Mouse (Mus musculus) retina, postnatal 7 days (tissue): Measurements from ENCODE around the gene D2hgdh.
"Not testable (repeated sequence)": the region's sequence is repeated elsewhere in the genome, so short reads cannot be mapped to it uniquely, and the experiment has no call there.

Source experiments
- DNase-seq: peaks from one replicate; pipeline ENCODE4 v3.0.0-alpha.2; 2012; ENCODE audit warnings: low read depth, low spot score

D2hgdh gene

GRCm38 (mm10) chr1:93826540-93826835 is 1.8 kb downstream of the D2hgdh start:
- no peak for DNase-seq

GRCm38 (mm10) chr1:93832754-93833360 is 8.1 kb downstream of the D2hgdh start:
- DNase-seq: not testable (repeated sequence)

GRCm38 (mm10) chr1:93834671-93835150 is 10.0 kb downstream of the D2hgdh start:
- no peak for DNase-seq

GRCm38 (mm10) chr1:93835211-93835610 is 10.5 kb downstream of the D2hgdh start:
- DNase-seq: no peak

GRCm38 (mm10) chr1:93835876-93836531 is 11.3 kb downstream of the D2hgdh start:
- no peak for DNase-seq

DNA sequence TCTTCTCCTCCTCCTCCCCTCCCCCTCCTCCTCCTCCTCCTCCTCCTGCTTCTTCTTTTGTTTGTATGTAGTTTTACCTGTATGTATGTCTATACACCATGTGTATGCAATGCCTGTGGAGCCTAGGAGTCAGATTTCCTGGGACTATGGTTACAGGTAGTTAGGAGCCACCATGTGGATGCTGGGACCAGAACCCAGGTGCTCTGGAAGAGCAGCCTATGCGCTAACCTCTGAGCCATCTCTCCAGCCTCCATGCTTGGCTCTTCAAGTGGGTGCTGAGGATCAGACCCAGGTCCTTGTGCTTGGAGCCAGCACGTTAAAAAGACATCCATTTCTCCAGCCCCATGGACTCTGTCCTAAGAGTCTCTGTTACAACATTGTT is 11.8 kb downstream of the D2hgdh start:
- no peak for DNase-seq

DNA sequence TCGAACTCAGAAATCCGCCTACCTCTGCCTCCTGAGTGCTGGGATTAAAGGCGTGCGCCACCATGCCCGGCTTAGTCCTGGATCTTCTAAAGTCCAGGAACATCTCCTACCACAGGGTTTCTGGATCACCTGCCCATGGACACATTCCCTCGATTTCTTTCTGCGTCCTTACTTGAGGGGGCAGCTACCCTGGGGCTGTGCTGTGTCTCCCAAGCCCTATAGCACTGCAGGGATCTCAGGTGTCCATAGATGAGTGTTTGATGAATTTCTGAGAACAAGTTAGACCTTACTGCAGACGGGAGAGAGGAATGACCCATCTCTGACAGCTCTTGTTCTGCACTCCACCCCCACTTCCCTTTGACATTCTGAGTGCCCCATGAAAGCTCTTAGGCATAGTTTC is 12.6 kb downstream of the D2hgdh start:
- no peak for DNase-seq

GRCm38 (mm10) chr1:93838569-93838968 is 13.9 kb downstream of the D2hgdh start:
- not testable (repeated sequence) for DNase-seq

DNA sequence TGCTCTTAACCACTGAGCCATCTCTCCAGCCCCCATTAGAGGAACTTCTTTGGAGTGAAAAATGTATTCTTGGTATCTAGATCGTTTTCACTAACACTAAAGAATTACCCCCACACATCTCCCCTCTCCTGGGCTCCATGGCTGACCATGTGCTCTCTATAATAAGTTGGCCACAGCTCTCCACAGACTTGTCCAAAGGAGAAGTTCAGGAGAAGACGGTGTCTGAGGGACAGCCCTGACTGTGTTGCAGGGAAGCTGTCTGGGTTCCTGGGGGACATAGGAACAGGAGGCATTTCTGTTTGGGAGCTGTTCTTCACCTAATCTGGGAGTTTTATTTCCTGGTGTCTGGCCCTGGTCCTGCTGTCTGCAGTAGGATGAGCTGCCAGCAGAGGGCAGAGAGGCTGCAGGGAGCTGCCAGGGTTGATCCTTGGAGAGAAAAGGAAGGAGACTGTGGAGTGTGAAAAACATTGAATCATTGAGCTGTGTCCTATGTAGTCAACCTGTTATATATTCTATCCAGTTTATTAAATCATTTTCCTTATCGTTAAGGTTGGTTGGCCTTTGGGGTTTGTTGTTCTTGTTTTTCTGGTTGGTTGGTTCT is 21.2 kb downstream of the D2hgdh start:
- not testable (repeated sequence) for DNase-seq

DNA sequence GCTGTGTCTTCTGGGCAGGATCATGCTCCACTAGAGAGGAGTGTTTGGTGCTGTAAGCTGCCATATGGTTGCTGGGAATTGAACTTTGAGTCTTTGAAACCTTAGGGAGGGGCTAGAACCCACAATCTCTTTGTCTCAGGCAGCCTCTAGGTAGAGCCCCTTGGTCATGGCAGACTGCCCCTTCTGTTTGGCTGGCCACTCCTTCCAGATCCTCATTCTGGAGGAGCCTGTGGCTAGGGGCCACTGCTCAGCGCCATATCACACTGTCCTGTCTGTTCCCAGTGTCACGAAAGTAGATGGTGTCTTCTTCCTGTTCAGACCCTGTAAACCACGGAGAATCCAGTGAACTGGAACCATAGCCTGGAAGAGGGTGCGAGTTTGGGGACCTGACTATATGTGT is 31.1 kb downstream of the D2hgdh start:
- not testable (repeated sequence) for DNase-seq

DNA sequence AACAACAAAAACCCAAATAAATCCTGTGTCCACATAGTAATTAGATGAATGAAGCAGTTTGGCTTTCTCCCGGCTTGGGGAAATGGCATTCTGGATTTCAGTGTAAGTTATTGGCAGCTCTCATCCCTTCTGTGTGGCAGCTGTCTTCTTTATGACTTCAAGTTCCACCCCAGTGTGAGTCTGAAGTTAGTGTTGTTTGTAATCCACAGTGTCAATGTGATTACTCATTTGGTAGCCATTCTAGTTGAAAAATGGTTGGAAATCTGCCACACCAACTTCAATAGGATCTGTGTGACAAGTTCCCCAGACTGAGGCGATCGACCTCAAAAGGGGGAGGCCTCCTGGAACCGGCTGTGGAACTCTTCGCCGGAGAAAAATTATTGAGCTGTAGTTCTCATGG is 32.7 kb downstream of the D2hgdh start:
- no peak for DNase-seq

- no peak for DNase-seq
These were observed 33.3 kb downstream of the D2hgdh start for GRCm38 (mm10) chr1:93857991-93858390.

GRCm38 (mm10) chr1:93859619-93860018 is 34.9 kb downstream of the D2hgdh start:
- DNase-seq: no peak

DNA sequence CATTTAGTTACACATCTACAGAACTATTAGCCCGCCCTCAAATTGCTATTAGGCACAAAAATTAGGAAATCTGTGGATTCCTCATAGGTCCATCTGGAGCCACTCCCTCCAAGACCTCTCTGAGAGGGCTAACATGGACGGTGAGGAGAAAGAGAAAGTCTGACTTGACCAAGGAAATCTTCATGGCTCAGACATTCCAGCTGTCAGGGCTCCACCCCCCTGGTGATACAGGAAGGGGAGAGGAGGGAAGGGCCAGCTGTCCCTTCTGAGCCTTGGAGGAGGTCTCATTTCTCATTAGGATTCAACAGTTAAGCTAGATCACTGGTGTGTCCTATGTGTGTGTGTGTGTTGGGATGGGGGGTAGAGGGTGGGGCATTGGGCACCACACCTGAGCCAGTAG is 36.3 kb downstream of the D2hgdh start, which contains the start of gene Gal3st2:
TSS of gene Gal3st2 (plus strand) at position 259 of the 400 bp plus-strand sequence.
- DNase-seq: not testable (repeated sequence)

DNA sequence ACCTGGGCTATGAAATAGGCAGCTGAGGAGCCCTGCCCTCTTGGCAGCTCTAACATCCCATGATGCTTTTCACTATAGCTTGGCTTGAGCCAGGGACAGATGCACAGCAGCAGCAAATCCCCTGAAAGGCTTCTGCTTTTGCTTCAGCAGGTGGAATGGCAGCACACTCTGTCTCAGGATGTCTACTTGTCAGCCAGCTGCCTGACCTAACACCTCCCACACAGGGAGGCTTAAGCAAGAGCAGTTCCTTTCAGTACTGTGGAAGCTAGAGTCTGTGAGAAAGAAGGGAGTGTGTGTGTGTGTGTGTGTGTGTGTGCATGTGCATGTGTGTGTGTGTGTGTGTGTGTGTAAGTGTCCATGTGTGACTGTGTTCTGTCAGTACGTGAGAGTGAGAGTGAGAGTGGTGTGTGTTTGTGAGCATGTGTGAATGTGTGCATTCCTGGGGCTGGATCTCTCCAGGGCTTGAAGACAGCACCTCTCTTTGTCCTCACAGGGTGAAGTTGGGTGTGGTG is 46.9 kb downstream of the D2hgdh start:
- not testable (repeated sequence) for DNase-seq

DNA sequence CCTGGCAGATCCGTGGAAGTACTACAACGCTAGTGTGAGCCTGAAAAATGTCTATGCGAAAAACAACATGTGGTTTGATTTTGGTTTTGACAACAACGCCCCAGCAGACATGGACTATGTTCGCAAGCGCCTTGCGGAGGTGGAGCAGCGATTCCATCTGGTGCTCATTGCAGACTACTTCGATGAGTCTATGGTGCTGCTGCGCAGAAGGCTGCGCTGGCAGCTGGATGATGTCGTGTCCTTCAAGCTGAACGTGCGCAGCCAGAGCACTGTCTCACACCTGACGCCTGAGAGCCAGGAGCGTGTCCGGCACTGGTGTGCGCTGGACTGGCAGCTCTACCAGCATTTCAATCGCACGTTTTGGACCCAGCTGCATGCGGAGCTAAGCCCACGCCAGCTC is 49.7 kb downstream of the D2hgdh start:
- not testable (repeated sequence) for DNase-seq

GRCm38 (mm10) chr1:93881778-93882177 is 57.1 kb downstream of the D2hgdh start:
- not testable (repeated sequence) for DNase-seq

DNA sequence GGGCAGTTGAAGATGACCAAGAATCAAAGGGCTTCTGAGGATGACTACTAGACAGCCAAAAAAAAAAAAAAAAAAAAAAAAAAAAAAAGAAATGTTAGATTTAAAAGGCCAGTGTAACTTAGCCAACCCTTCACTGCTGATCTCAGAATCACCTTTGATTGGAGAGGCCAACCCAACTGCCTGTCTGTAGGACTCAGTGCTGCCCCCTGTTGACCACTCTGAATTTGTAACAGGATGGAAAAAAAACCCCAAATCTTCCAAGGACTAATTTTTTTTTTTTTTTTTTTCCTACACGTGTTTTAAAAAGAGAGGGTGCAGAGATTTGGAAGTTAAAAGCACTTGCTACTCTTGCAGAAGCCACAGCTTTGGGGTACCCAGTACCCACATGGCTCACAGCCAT is 66.2 kb downstream of the D2hgdh start:
- DNase-seq: not testable (repeated sequence)

DNA sequence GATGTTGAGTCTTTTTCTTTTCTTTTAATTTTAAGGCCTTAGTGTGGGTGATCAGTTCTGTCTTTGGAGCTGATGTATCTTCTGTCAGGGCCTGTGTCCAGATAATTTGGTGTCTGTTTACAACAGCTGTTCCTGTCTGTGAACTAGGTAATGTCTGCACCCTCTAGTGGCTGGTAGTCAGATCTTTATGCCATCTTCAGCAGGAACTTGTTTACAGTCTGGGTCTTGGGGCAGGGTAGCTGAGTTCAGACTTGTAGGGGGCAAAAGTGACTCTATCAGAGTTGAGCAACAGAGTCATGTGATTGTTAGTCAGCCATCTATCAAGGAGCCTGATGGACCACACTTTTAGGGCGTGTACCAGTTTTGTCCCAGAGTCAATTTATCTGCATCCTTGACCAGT is 72.7 kb downstream of the D2hgdh start:
- DNase-seq: not testable (repeated sequence)

DNA sequence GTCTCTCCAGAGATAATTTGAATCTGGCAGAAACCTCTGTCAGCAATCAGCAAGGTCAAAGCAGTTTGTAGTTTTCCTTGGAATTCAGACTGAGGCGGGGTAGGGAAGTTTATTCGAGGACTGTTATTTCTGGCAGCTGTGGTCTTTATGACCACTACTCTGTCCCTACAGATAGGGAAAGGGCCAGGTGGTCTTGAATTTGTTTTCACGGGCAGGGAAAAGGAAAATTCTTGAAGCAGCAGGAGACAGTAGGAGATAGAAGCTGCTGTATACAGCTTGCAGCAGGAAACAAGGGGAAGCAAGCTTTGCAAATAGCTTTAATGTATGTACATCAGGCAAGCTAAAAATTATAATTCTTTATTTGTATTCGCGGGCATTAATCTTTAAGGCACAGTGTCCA is 76.6 kb downstream of the D2hgdh start:
- DNase-seq: not testable (repeated sequence)
